Mouse (Mus musculus) megakaryocyte-erythroid progenitor cell, adult 5-6 weeks (primary cell): ENCODE results near the gene A730049H05Rik. TPM values are rescaled to one million over a fixed set of nuclear protein-coding genes. Genes with fewer than 3 reads are reported as not detected.

Experiments
- ATAC-seq: replicated peaks from 2 replicates; pipeline ENCODE4 v1.8.0; 2016; ENCODE audit warnings: mild to moderate bottlenecking, inconsistent platforms; ENCODE audit not compliant: severe bottlenecking, poor library complexity, low FRiP score, low TSS enrichment
- total RNA-seq, 2 experiments: library from RNA; stranded (forward) in 1 of 2; stranded (reverse) in 1 of 2; fragments of 200-1000, 215-1000 nt in 1 of 2; fragments of >200 nt in 1 of 2; fragmentation: Nextera tagmentation in 1 of 2; gene quantifications; 2 replicates each; pipeline ENCODE4 v1.2.3; 2014 to 2017

Gene A730049H05Rik
- total RNA-seq, 2 experiments from 2014 or later = not detected

DNA sequence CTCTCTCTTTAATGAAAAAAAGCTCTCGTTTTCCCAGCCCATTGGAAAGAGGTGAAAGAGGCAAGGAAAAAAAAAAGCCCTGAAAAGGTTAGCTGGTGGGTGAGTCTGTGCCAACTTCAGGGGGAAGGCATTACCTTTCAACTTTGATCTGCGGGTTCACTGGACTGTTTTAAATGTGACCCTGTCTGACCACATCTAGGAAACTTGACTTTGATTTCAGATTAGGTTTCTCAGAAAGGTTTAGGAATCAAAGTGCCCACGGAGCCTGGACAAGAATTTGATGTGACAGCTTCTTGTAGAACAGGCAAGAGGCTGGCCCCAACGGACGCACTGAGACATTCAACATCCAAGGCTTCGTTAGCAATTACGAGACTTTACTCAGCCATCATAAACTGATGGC is 7.7 kb downstream of the A730049H05Rik start:
- no peak for ATAC-seq

DNA sequence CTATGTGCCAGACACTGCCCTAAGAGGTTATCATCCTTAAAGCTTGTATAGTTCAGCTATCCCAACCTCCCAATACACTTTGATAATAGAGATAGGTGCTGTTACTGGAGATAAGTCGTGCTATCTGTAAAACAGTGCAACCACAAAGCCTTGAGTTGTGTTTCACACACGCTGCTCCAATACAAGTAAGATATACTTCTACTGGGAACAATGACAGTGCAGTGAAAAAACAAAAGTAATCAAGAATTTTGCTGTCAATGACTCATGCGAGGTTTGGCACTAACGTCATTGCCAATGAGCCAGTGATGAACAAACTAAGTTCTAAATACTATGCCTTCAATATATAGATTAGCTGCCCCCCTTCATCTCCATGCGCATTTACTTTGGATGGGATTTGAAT is 10.3 kb downstream of the A730049H05Rik start:
- ATAC-seq = no peak

DNA sequence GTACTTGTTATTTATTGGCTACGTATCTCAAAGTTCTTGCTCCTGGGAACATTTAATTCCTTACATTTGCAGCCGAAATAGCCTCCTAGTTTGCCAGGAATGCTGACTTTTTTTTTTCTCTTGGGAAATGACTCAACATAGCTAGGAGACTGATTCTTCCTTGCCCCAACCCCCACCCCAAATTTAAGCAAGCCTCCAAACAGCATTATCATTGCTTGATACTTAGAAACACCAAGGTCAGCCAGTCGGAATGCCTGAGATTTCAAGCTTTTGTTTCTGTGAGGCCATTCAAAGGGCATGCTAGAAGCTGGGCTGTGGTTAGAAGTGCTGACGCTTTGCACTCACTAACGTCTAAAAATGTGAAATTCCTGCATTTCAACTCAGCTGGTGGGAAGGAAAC is 11.1 kb downstream of the A730049H05Rik start:
- ATAC-seq = no peak

DNA sequence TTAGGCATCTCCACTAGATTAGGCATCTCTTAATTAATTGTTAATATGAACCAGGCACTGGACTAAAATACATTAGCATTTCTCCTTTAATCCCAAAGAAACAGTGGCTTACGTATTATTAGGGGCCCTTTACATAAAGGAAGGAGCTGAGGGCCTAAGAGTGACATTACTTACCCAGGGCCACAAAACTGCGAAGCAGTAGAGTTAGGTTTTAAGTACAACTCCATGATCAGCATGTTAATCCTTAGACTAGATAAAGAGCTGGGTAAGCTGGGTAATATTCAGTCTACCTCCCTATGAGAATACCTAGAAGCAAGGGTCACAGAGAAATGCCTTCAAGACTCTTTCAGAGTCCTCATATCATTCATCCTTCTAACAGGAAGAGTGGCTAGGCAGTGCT is 12.9 kb downstream of the A730049H05Rik start:
- ATAC-seq = no peak

DNA sequence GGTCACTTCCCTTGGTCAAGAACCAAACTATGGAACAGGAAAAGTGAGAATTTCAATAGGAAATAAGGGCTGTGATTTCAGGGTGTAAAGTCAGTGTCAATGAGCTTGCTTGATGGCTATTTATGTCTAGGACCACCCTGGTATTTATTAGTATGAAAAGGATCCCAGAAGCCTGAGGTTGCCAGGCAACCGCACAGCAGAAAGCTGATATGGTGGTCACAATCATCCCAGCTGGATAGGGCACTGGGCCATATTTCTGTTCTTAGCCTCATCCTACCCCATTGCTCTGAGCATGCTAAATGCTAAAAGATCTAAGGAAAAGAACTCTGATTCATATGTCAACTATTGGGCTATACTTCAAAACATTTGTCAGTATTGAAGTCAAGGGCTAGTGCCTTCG is 14.8 kb downstream of the A730049H05Rik start:
- ATAC-seq = no peak

DNA sequence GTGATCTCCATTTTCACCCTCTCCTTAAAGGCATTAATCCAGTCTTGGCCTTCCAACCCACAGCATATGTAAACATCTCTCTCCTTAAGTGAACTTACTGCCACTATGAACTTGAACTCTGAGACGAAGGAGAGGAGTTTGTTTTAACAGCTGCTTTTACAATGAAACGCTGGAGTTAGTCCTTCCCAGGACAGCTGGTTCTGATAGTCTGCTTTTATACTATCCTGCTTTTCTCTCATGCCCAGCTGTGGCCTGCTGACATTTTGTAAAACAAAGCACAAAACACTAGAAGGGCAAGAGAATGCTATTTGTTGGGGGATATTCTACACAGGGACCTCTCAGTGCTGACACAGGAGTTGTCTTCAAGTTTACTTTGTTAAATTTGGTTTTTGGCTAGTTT is 25.7 kb downstream of the A730049H05Rik start:
- no peak for ATAC-seq

- no peak for ATAC-seq
Measured at GRCm38 (mm10) chr6:92843474-92843873, 27.2 kb downstream of the A730049H05Rik start.

GRCm38 (mm10) chr6:92845898-92846297 is 29.6 kb downstream of the A730049H05Rik start:
- no peak for ATAC-seq

GRCm38 (mm10) chr6:92846614-92847013 is 30.3 kb downstream of the A730049H05Rik start:
- no peak for ATAC-seq

GRCm38 (mm10) chr6:92849208-92849607 is 32.9 kb downstream of the A730049H05Rik start:
- no peak for ATAC-seq

- no peak for ATAC-seq
Measured at GRCm38 (mm10) chr6:92850250-92850649, 34.0 kb downstream of the A730049H05Rik start.

DNA sequence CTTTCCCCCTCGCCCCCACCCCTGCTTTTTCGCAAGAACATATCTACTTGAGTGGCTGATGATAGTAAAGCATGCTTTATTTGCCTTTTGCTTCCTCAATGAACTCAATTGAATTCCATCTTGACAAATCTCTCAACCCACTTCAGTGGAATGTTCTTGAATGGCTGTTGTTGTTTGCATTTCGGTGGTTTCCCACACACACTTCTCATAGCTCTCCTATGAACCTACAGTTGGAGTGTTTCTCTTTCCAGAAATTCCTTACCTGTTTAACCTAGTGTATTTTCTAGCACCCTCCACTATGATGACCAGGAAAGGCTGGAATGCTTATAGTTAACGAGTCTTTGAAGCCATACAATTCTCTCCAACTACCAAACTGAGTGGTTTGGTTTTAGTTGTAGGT is 38.6 kb downstream of the A730049H05Rik start:
- no peak for ATAC-seq

- no peak for ATAC-seq
Measured at GRCm38 (mm10) chr6:92857761-92858160, 41.5 kb downstream of the A730049H05Rik start.

GRCm38 (mm10) chr6:92858721-92859510 is 42.6 kb downstream of the A730049H05Rik start:
- no peak for ATAC-seq

DNA sequence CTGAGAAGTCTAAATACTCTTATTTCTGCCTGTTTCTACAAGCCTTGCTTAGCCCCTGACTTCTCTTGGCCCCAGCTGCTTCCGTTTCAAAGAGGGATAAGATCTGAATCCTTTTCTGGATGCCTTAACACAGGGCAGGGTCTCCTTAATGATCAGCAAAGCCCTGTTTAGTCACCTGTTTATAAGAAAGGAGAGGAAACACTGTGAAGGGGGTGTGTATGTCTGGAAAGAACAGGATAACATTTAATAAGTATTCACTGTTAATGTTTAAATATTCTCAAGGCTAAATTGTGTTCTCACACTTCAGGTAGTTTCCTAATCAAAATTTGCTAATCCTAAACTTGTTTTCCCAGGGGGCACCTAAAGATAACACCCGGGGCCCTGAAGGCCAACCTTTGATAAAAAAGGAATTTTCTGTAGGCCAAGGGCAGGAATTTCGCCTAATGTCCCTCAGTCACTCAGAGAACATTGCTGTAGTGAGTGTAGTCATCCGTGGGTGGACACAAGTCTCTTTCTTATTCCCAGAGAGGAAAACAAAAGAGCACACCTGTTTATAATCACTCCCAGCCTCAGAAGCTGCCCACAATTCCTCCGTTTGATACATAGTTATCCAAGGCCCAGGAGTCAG is 44.1 kb downstream of the A730049H05Rik start:
- ATAC-seq = no peak

DNA sequence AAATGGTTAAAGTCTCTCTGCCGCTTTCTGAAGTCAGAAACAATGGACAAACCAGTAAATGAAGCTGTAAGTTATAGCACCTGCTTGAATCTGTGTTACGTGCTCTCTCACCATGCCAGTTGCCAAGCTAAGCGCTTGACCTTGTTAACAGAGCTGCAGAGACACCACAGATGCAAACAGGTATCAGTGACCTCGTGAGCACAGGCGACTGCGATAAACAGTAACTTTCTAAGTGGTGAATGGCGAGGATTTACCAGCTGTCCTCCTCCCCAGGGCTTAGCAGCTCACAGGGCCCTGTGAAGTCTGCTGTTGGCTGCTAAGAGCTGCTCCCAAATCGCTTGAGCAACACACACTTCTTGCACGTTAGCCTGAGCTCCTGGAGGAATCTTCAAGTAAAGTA is 46.3 kb downstream of the A730049H05Rik start:
- ATAC-seq = no peak

- no peak for ATAC-seq
Measured at GRCm38 (mm10) chr6:92869089-92869581, 52.9 kb downstream of the A730049H05Rik start, which contains the start of gene Gm15737. Gene Gm15737, plus strand, starts transcription at chr6:92869357.

GRCm38 (mm10) chr6:92869582-92870219 is 53.4 kb downstream of the A730049H05Rik start:
- no peak for ATAC-seq

GRCm38 (mm10) chr6:92871813-92872212 is 55.5 kb downstream of the A730049H05Rik start:
- ATAC-seq = no peak

GRCm38 (mm10) chr6:92872766-92873165 is 56.5 kb downstream of the A730049H05Rik start:
- ATAC-seq = no peak
